Mouse (Mus musculus): Measurements from ENCODE around the gene Nrxn3.

Nrxn3 gene

DNA sequence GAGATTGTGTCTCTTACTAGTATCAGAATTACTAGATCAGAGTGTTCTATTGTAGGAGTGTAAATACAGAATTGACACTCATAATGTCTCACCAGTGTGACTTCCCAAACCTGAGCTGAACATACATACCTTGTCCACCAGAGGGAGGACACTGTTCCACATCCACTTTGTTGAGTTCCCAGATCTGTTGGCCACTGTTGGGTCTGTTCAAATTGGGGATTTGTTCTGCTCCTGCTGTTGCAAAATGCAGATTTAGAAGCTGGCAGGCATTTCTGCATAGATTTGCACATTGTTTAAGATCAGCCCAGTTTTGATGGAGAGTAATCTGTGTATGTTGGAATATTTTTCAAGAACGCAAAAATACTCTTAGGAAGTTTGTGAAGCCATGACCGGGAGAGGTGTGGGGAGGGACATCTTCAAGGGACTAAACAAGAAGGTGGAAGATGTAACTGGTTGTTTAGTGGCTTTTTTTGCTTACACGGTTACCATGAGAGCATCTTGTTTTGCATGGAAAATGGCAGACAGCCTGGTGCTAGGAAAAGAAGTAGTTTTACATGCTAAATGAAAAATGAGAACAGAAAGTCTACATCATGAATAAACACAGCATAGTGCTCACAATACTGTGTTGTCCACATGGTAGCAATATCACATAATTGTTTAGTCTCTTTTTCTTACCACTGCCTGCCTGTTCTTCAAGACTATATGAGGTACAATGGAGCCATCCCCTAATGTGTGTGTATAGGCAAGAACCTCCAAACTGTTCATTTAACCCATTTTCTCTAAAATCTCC lies 609.0 kb downstream of the Nrxn3 start:
- DNase-seq (ENCODE audit: low spot score in 2 of 2), result no peak

DNA sequence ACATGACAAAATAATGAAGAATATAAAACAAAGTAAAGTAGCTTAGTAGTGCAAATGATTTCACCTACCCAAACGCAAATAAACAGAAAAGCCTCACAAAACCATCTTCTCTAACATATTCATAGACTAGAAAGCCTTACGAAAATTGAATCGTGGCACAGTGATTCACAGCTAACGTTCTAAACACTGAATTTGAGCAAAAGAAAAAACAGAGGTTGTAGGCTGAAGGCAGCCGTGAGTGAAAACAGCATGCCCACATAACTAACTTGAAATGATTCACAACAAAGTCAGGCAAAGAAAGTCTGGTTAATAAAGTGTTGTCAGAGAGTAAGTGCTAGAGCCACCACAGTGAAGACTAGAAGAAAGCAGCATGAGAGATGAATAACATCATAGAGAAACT lies 610.8 kb downstream of the Nrxn3 start:
- no peak for DNase-seq (ENCODE audit: low spot score in 2 of 2)

GRCm38 (mm10) chr12:89364850-89365249 lies 642.2 kb downstream of the Nrxn3 start:
- DNase-seq (ENCODE audit: low spot score in 2 of 2), result no peak

DNA sequence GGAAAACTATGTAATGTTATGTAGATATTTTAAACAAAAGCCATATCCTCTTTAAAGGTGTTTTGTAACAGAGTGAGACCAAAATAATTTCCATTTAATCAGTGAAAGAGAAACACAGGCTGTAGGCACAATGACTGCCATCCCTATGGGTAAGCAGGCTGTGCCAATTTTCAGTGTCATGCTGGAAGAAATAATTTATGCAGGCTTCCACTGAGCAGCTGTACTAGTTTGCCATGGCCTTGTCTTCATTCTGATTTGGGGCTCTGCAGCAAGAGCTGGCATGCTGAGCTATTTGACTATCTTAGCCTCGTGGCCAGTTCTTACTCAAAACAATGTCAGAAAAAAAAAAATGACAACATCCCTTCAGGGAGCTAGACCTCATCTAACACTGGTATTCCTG lies 647.3 kb downstream of the Nrxn3 start:
- no peak for DNase-seq (ENCODE audit: low spot score in 2 of 2)

- no peak for DNase-seq (ENCODE audit: low spot score in 2 of 2)
These were observed 653.9 kb downstream of the Nrxn3 start for GRCm38 (mm10) chr12:89376600-89376999.

GRCm38 (mm10) chr12:89377051-89377643 lies 654.5 kb downstream of the Nrxn3 start:
- no peak for DNase-seq (ENCODE audit: low spot score in 2 of 2)

DNA sequence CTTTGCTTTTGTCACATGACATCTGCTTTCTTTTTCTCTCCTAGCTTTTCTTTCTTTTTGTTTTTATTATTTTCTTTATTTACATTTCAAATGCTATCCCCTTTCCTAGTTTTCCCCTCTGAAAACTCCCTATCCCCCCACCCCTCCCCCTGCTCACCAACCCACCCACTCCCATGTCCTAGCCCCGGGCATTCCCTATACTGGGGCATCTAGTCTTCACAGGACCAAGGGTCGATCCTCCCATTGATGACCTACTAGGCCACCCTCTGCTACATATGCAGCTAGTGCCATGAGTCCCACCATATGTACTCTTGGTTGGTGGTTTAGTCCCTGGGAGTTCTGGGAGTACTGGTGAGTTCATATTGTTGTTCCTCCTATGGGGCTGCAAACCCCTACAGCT lies 655.0 kb downstream of the Nrxn3 start:
- DNase-seq (ENCODE audit: low spot score in 2 of 2), result no peak

GRCm38 (mm10) chr12:89383254-89383653 lies 660.6 kb downstream of the Nrxn3 start:
- no peak for DNase-seq (ENCODE audit: low spot score in 2 of 2)

DNA sequence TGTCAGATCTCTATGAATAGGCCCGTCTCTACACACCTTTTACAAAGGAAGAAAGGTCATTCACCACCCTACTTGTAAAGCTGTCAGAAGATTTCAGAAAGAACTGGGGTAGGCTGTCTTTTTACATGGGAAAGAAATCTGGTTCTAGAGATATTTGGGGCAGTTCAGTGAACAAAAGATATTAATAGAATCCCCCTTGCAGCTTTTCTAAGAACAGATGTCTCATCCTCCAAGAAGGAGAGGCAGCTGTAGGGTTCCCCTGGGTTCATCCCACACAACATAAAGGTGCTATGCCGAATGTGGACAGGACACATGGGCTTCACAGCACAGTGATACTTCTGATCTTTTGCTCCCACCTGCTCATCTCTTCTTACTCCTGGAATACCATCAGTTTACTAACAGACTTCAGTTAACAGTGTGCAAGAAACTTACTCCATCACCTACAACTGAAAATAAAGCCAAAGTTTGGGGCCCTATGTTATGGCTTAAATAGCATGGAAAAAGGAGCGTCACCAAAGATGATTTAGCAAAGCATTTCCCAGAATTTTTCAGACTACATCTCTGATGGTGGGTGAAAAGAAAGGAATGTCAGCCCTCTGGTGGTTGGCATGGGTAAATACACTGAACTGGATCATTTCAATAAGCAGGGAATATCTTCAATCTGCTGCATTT lies 672.6 kb downstream of the Nrxn3 start:
- DNase-seq (ENCODE audit: low spot score in 2 of 2), result no peak

DNA sequence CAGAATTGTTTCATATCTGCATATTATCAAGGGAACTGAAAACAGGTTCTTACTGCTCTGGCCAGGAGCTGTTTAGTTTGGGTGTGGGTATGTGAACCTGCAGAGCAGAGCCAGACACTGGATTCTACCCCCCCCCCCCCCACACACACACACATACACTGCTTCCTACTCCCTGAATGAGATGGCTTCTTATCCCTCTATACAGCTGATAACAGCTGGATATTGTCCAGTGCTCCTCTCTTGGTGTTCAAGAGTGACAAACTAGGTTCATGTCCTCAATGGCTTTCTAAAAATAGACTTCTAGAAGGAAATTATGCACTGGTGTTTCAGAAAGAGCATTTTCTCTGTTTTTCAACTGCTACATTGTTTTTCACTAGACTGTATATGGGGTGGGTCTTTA lies 713.8 kb downstream of the Nrxn3 start:
- DNase-seq (ENCODE audit: low spot score in 2 of 2), result no peak

- DNase-seq (ENCODE audit: low spot score in 2 of 2), result no peak
These were observed 719.8 kb downstream of the Nrxn3 start for GRCm38 (mm10) chr12:89442323-89443038.

DNA sequence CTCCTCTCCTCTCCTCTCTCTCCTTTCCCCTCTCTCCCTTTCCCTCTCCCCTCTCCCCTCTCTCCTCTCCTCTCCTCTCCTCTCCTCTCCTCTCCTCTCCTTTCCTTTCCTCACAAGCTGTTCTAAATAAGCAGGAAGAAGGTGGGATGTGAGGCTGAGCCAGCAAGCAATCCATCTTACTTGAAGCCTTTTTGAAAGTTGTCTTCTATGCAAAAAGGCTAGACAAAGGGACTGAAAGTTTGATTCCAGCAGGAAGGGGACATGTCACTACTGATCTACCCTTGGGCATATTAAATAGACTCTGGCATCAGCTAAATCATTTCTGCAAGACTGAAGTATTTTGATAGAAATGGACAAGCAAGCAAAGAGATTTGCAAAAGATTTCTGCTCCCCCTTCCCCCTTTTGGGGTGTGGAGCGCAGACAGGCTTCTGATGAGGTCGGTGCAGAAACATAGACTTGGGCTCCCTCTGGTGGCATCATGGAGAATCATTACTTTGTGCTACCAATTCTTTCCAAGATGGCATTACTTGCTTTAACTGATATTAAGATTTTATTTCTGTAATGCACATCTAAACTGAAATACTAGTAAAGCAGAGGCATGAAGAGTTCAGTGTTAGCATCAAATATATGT lies 728.1 kb downstream of the Nrxn3 start:
- DNase-seq (ENCODE audit: low spot score in 2 of 2), result no peak

DNA sequence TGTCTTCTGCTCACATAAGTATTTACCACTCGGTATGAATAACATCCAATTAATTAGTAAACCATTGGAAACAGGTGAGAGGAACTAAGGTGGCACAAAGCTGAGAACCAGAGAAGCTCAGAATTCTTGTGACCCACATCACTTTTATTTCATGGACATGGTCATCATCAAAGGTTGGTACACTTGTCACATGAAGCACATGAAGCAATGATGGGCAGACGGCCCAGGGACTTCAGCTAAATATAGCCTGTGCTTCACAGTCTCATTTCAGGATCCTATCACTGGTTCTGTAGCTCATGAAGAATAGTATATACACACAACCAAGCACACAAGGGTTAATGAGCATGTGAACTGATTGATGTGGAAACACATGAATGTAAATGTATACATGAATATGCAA lies 747.5 kb downstream of the Nrxn3 start:
- DNase-seq (ENCODE audit: low spot score in 2 of 2), result no peak

GRCm38 (mm10) chr12:89471289-89471688 lies 748.6 kb downstream of the Nrxn3 start:
- DNase-seq (ENCODE audit: low spot score in 2 of 2), result no peak

DNA sequence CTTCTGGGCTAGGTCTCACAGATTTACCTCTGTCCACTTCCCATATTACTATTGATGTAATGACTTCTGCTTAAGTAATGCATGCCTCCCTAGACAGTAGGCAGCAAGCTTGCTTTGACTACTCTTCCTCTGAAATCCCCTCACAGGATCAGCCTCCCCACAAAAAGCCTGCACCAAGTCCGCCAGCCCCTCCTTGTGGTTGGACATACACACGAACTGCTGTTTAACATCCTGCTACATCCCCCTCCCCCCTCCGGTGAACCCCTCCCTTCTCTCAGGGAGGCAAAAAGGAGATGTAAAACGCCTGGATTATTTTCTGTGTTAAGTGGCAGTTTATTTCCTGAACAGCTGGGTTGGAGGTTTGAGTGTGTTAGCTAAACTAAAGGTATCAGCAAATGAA lies 749.2 kb downstream of the Nrxn3 start:
- no peak for DNase-seq (ENCODE audit: low spot score in 2 of 2)

DNA sequence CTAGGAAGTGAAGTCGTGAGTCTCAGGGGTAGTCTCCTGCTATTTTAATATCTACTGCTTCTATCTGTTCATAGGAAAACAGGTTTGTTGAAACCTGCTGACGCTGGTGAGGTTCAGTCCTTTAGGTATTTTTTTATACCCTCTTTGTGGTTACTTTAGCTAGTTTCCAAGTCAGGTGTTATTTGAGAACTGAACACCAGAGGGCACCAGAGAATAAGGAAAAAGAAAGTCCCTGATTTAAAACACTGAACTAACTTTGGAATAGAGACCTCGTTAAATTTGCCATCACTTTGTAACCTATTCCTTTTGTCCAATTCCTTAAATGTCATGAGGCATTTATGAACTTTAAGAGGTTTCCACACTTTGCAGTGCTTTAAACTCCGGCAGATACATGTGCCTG lies 756.4 kb downstream of the Nrxn3 start:
- DNase-seq (ENCODE audit: low spot score in 2 of 2), result no peak

- no peak for DNase-seq (ENCODE audit: low spot score in 2 of 2)
These were observed 759.5 kb downstream of the Nrxn3 start for GRCm38 (mm10) chr12:89482223-89482622.

GRCm38 (mm10) chr12:89504026-89504425 lies 781.4 kb downstream of the Nrxn3 start:
- no peak for DNase-seq (ENCODE audit: low spot score in 2 of 2)

DNA sequence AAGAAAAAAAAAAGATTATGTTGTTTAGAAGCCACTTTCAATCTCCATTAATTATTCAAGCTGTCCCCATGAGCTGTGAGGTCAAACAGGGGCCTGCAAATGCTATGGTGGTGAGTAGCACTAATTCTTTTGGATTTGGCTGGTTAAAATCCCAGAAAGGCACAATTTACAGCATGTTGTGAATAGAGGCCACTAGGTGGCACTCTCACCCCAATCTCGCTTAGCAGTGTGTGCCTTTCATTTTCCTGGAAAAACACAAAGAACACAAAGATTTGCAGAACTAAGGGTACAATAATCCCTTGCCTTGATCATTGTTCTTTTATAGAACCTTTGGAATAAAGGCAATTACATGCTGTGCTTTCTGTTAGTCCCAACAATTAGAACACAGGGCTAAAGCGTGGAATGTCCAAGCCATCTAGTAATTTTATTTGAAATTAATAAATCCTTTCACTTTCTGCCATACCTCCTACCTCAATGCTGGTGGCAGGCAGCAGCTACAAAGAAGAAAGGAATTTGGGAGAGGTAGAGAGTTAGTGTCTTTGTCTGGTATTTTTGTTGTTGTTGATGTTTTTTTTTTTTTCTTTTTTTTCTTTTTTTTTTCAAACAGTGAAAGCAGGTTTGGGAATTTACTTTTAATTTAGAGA lies 782.6 kb downstream of the Nrxn3 start:
- DNase-seq (ENCODE audit: low spot score in 2 of 2), result no peak

- DNase-seq (ENCODE audit: low spot score in 2 of 2), result no peak
These were observed 786.3 kb downstream of the Nrxn3 start for GRCm38 (mm10) chr12:89508970-89509369.

DNA sequence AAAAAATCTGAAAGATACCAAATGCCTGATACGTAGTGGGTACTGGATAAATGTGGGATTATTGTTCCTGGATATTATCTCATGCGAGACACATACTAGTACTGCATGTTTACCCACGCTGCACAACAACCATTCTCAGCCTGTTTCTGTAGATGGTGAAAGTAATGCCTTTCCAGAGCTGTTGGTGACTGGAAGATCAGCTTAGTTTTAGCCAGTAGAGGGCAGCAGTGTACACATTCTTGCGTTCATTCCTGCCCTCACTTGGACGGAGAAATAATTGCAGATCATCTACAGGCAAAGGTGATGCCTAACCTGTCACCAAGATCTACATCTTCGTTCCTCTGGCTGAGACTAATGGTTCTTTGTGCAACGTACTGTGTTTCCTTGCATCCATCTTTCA lies 791.1 kb downstream of the Nrxn3 start:
- no peak for DNase-seq (ENCODE audit: low spot score in 2 of 2)
